Mouse (Mus musculus): ENCODE measurements around the gene Dzip3.

Dzip3 gene

GRCm38 (mm10) chr16:48993559-48994342 is at the start of gene Dzip3, which contains the start of gene Cip2a:
Dzip3 (minus strand) TSS chr16:48994165.
Cip2a (plus strand) TSS chr16:48994185.
- DNase-seq (ENCODE audit: low spot score in 2 of 2), result peak; percentile 92 to 96

DNA sequence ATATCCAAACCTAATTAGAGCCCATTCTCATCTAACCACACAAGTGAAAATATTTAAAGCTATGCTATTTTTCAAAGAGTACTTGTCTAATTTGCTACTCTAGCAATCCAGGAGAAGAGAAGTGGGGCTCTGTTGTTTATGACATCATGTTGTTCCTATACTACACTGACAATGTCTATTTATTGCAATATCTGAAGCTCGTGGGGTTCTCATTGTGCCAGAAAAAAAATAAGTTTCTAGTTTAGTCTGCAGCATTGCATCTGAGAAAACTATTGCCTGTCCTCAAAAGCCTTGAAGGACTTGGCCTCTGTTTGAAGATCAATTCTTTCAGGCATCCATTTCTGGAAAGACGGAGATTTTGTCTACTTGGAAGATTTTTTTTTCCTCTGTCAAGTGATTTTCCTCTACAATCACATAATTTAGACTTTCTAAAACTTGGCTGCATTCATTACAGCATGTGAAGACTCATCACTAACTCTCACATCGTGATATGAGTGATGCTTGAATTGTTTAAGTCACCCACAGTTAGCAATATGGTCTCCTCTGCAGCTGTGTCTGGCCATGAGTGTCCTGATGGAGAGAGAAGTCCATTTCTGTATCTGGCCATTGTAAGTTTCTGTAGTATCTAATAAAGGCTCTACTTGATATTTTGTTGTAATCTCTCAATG is 46.7 kb upstream of the Dzip3 start:
- no peak for DNase-seq (ENCODE audit: low spot score in 2 of 2)

- DNase-seq (ENCODE audit: low spot score in 2 of 2), result no peak
Observed at GRCm38 (mm10) chr16:49037771-49038170, 43.8 kb upstream of the Dzip3 start.

GRCm38 (mm10) chr16:49035852-49036251 is 41.9 kb upstream of the Dzip3 start:
- no peak for DNase-seq (ENCODE audit: low spot score in 2 of 2)

GRCm38 (mm10) chr16:49016620-49017332 is 22.8 kb upstream of the Dzip3 start:
- DNase-seq (ENCODE audit: low spot score in 2 of 2), result no peak

DNA sequence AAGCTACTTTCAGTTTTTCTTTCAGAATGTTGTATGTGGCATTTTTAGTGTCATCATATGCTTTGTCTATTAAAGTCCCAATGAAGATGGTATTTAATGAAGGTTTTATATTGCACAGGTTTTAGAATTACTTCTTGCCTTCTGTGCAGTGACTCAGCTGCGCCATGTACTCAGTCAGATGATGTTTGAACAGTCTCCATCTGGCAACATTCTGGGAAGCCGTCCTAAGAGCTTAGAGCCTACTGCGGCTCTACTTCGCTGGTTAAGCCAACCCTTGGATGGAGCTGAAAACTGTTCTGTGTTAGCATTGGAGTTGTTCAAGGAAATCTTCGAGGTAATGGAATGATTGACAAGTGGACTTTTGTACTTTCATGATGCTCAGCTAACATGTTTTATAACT is 10.2 kb upstream of the Dzip3 start:
- DNase-seq (ENCODE audit: low spot score in 2 of 2), result no peak

GRCm38 (mm10) chr16:48994343-48994693 is 353 bp upstream of the Dzip3 start:
- DNase-seq (ENCODE audit: low spot score in 2 of 2), result no peak

- no peak for DNase-seq (ENCODE audit: low spot score in 2 of 2)
Observed at GRCm38 (mm10) chr16:48993231-48993558, 770 bp downstream of the Dzip3 start.

DNA sequence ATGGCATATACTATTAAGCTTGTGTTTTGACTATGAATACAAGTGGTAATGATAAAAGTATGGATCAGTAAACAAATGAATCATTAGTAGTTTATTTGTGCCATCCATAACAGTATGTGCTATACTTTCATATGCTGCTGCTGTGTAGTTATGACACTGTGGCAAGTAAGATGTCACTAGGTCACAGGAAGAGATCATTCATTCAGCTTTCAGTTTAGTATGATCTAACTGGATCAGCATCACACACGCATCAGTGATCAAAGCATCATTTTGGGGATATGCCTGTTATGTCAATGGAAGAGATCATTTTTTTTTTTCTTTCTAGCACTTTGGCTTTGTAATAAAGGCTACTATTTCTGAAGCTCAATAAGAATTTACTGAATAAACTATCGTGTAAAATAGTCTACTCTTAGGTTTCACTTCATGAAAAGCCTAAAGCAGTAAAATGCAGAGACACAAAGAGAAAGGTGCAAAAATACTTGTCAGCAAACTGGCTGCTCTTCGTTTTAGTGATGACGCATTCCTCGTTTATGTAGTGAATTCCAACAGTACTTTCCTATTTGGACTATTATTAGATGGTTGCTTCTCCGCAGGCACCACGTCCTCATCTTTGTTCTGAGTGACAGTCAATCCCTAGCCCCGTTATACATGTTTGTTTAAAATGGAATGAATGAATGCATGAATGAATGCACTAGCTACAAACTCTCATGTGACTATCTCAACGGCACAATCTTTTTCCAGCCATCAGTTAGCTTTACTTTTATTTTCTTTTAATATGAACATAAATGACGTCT is 1.3 kb downstream of the Dzip3 start:
- no peak for DNase-seq (ENCODE audit: low spot score in 2 of 2)

DNA sequence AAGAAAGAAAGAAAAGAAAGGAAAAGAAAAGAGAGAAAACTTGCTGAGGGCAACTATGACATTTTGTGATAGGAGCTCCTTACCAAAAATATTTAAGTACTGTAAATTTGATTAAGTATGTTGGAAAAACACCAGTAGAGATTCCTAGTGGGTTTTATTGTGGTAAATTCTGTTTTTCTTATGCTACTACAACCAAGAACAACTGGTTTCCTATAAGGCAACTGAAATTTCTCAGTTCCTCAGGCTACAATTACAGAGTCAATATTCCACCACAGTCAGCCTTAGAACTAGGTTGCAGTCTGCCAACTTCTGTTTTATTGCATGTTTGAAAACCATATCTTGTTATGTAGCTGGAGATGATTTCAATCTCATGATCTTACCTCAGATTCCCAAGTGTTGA is 4.3 kb downstream of the Dzip3 start:
- no peak for DNase-seq (ENCODE audit: low spot score in 2 of 2)

DNA sequence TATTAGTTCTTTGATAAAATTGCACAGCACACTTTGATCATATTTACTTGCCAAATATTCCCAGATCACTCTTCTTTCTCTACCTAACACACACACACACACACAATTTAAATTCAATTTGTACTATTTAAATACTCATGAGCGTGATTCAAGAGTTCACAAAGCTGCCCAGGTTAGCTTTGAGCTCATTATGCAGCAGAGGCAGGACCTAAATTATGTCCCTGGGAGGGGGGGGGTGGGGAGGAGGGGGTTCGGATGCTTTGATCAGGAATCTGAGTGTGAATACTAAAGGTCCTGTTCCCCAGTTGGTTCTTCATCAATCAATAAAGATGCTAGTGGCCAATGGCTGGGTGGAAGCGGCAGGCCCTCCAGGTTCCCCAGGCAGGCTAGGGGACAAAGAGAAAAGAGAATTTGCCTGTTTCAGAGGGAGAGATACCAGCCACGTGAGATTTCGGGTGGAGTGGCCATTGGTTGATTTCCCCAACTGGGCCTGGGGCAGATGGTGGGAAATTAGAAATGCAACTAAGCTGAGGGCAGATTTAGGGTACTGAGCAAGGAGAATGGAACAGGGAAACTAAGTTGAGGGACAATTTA is 8.8 kb downstream of the Dzip3 start:
- DNase-seq (ENCODE audit: low spot score in 2 of 2), result no peak

GRCm38 (mm10) chr16:48979965-48980364 is 14.0 kb downstream of the Dzip3 start:
- DNase-seq (ENCODE audit: low spot score in 2 of 2), result no peak

GRCm38 (mm10) chr16:48973548-48973947 is 20.4 kb downstream of the Dzip3 start:
- DNase-seq (ENCODE audit: low spot score in 2 of 2), result no peak

GRCm38 (mm10) chr16:48972996-48973395 is 21.0 kb downstream of the Dzip3 start:
- DNase-seq (ENCODE audit: low spot score in 2 of 2), result no peak

GRCm38 (mm10) chr16:48941805-48942204 is 52.2 kb downstream of the Dzip3 start:
- DNase-seq (ENCODE audit: low spot score in 2 of 2), result peak in 1 of 2 experiments; percentile 3

DNA sequence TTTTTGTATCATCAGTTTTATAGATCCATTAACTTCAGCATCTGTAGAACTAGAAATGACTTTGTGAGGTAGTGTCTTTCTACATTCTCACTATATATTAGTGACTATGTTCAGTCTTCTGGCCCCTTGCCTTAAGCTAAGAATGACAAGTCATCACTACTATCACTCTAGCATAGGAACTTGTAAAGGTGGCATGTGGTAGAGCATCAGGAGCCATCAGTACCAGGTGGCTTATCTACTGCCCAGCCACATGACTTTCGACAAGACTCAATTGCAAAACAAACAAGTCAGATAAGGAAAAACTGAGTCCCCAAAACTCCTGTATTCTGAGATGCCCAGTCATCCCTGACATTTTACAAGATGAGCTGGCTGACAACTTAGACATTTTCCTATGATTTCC is 70.2 kb downstream of the Dzip3 start:
- no peak for DNase-seq (ENCODE audit: low spot score in 2 of 2)

DNA sequence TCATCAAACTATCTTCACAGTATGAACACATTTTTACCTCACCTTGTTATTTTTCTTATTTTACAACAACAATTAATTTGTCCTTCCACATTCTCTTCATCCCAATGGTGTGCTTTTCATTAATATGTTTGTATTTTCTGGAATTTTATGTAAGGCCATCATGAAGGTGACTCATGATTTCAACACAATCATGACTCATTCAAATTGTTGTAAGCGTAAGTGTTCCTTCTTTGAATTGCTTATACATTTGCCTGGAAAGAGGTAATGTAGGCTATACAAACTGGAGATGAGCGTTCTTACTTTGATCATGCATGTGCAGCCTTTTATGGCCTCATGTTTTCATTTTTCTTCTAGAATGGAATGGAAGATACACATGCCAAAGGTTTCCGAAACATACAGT is 80.8 kb downstream of the Dzip3 start:
- no peak for DNase-seq (ENCODE audit: low spot score in 2 of 2)

GRCm38 (mm10) chr16:48911184-48911583 is 82.8 kb downstream of the Dzip3 start:
- DNase-seq (ENCODE audit: low spot score in 2 of 2), result no peak

GRCm38 (mm10) chr16:48899868-48900267 is 94.1 kb downstream of the Dzip3 start:
- no peak for DNase-seq (ENCODE audit: low spot score in 2 of 2)

- no peak for DNase-seq (ENCODE audit: low spot score in 2 of 2)
Observed at GRCm38 (mm10) chr16:48890733-48891132, 103.2 kb downstream of the Dzip3 start.
